Mouse (Mus musculus) T-cell, adult 2 months (primary cell): Measurements from ENCODE around the gene Eps8.

Source experiments
- DNase-seq: peaks from one replicate; pipeline ENCODE4 v3.0.0; 2022; ENCODE audit warnings: low spot score

The Eps8 gene

DNA sequence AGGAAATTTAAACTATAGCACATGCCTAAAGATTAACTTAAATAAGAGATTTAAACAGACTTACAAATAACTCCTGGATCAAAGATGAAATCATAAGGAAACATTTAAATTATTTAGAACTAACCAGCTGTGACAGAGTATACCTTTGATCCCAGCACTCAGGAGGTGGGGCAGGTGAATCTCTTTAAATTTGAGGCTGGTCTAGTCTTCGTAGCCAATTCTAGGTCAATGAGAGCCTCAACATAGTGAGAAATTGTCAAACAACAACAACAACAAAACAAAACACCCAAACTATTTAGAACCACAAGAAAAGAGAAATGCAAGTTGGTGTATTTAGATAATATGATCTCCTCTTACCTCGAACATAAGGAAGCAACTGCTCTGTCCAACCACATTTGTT, at the start of gene Eps8:
Eps8 (minus strand) TSS at position 101 of the 400 bp plus-strand sequence.
- DNase-seq: no peak

DNA sequence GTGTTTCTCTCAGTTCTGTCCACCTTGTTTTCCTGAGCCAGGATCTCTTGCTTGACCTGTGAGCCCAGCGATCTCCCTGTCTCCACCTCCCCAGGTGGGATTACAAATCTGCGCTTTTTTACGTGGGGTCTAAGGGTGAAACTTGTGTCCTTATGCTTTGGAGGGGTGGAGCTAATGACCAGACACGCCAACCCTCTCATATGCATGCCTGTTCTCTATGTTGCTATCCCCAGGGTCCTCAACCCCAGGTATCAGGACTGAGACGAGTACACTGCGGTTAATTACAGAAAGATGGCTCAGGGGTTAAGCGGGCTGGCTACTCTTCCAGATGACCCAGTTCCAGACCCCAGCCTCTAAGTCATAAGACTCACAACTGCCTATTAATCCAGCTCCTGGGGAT, 48.8 kb upstream of the Eps8 start:
- no peak for DNase-seq

GRCm38 (mm10) chr6:137702918-137703317, 48.2 kb upstream of the Eps8 start:
- DNase-seq: no peak

DNA sequence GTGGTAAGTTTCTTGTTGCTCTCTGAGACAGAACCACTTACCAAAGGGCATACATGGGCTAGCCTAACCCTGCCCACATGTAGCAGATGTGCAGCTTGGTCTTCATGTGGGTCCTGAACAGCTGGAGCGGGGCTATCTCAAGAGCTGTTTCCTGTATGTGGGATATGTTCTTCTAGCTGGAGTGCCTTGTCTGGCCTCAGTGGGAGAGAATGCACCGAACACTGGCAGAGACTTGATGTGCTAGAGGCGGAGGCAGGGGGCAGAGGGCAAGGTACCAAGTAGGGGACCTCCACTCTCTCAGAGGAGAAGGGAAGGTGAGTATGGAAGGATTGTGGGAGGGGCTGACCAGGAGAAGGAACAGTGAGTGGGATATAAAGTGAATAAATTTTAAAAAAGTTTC, 47.5 kb upstream of the Eps8 start:
- DNase-seq: no peak

DNA sequence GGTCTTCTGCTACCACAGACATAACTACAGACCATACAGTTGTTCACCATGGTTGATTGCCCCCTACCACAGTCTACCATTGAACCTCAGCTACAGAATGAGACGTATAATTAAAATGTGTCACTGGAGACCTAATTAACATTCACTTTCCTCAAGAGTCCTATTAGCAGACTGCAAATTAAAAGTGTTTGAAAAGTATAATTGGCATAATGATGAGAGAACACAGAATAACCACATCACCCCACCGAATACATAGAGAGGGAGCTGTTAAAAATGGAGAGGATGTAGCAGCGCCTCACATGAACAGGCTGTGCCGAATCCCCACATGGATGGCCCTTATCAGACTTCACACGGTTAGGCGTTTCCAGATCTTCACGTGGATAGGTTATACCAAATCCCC, 44.8 kb upstream of the Eps8 start:
- DNase-seq: no peak

- DNase-seq: no peak
Measured at GRCm38 (mm10) chr6:137696445-137697204, 41.9 kb upstream of the Eps8 start.

GRCm38 (mm10) chr6:137695046-137695445, 40.4 kb upstream of the Eps8 start:
- no peak for DNase-seq

DNA sequence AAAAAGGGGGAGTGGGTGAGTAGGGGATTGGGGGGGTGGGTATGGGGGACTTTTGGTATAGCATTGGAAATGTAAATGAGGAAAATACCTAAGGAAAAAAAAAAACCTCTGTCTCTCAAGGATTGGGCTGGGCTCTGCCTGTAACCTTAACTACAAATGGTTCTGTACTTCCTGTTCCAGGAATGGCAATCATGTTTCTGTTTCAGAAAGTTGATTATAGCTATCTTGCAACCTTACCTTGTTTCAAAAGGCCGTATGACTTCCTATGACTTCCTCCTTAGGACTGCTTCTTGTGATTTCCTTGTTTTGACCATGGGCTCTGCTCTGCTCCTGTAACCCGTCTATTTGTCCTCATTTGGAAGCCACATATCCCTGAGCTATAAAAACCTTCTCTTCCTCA, 39.6 kb upstream of the Eps8 start:
- no peak for DNase-seq

DNA sequence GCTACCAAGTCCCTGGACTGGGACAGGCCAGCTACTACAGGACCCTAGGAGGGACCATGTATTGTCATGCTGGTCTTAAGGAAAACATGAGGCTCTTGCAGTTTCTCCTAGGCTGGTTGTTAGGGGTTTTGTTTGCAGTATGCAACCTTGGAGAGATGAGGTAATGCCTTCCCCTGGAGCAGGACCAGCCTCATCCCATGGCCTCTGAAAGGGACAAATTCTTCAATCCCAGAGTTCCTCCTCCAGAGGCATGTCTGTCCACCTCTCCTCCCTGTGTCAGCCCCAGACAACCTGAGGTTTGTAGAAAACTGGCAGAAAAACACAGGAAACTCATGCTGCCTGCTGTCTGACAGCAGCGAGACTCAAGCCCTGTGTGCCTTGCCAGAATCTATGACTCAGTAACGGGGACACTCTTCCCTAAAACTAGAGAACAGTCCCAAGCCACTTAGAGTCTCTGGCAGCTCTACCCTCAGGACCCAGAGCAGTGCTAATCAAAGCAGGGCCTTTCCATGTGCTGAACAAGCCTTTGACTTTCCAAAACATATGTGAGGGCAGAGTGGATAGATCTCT, 36.0 kb upstream of the Eps8 start:
- no peak for DNase-seq

GRCm38 (mm10) chr6:137688506-137689105, 33.9 kb upstream of the Eps8 start:
- no peak for DNase-seq

GRCm38 (mm10) chr6:137688079-137688478, 33.4 kb upstream of the Eps8 start:
- no peak for DNase-seq

DNA sequence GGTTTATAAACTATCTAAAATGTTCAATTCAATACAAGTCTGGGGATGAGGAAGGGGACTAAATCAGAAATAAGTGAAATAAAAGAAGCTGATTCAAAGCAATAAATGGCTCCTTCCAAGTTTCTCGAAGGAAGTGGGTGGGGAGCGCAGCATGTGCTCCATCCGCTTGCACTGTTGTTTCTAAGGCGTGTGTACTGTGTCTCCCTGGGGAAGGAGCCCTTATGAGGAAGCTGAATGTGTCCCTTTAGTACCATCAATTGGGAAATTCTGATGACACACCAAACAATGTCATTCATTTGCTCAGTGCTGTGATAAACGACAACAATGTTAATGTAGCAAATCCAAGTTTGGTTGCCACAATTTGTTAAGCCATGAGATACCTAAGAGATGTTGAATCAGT, 33.0 kb upstream of the Eps8 start:
- DNase-seq: no peak

- DNase-seq: no peak
Measured at GRCm38 (mm10) chr6:137682629-137683028, 28.0 kb upstream of the Eps8 start.

DNA sequence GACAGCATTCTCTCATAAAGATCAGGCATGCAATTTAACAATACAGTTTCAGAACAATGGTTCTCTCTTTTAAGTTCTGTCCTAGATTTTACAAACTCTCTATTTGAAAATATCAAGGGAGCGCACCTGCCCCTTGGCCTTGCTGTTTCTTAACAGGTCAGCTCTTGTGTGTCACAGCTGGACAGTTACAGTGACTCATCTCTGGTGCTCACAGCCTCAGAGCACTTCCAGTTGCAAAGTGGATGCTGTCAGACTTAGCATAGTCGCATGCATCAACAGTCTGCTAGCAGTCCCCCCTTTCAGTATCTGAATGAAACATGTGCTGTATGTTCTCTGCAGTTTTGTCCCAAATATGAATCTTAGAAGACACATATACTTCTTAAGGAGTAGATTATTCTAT, 26.3 kb upstream of the Eps8 start:
- DNase-seq: no peak

- DNase-seq: no peak
Measured at GRCm38 (mm10) chr6:137676581-137676980, 21.9 kb upstream of the Eps8 start.

GRCm38 (mm10) chr6:137675556-137675955, 20.9 kb upstream of the Eps8 start:
- DNase-seq: no peak

GRCm38 (mm10) chr6:137673301-137673700, 18.6 kb upstream of the Eps8 start:
- DNase-seq: no peak

- DNase-seq: no peak
Measured at GRCm38 (mm10) chr6:137671561-137671960, 16.9 kb upstream of the Eps8 start.

DNA sequence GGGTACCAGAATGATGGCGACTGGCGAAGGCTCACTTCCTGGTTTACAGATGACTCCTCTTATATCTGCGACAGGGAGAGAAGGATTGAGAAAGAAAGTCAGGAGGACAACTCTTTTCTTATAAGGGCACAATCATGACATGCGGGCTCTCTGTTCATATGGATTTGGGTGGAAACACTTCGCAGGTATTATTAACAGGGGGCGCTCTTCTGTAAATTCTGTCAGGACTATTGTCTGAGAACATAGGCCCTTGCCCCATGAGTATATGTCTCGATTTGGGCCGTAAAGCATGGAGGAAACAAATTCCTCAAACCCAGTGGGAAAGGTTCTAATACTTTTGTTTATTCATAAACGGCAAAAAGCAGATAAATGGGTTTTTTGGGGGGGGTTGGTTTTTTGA, 16.1 kb upstream of the Eps8 start:
- DNase-seq: no peak

DNA sequence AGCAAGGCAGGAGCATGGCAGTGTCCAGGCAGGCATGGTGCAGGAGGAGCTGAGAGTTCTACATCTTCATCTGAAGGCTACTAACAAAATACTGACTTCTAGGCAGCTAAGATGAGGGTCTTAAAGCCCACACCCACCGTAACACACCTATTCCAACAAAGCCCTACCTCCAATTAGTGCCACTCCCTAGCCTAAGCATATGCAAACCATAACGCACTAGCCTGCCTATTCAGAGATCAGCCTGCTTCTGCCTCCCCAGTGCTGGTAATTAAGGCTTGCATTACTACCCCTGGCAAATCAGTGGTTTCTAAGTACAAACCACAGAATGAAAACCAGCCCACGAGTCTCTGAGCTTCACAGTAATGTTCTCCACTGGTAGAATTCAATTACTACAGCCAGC, 15.2 kb upstream of the Eps8 start:
- no peak for DNase-seq

GRCm38 (mm10) chr6:137669433-137669832, 14.8 kb upstream of the Eps8 start:
- DNase-seq: no peak

DNA sequence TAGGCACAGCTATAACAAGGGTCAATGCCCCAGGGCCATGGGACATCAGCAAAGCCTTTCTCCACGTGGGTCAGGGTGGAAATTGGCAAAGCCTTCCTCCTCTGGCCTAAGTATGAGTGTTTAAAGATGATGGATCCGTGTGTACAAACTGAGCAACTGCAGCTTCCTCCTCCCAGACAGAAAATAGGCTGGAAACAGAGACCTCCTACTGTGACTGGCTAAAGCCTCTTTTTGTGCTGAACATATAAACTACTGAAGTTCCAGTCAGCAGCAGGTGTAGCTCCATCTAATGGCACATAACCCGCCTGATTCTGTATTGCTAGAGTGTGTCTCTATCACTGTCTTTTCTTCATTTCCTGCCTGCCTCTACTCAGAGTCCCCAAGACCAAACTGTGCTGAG, 13.7 kb upstream of the Eps8 start:
- no peak for DNase-seq

DNA sequence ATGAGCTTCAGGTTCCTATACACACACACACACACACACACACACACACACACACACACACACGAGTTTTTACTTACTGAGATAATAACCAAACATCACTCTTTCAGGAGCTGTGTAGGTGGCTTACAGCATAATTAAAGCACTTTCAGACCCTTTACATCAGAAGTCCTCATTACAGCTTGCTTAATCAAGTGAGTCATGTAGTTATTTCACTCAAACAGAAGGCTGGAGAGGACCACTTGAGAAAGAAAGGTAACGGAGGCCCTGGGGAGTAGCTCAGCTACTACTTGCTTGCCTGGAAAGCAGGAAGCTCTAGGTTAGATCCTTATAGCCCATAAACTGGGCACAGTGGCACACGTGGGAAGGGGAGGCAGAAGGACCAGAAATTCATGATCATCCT, 13.0 kb upstream of the Eps8 start:
- no peak for DNase-seq

GRCm38 (mm10) chr6:137664936-137665335, 10.3 kb upstream of the Eps8 start:
- DNase-seq: no peak
